Mouse (Mus musculus) hindbrain, embryonic 11.5 days (tissue): ENCODE data around the gene AC109138.7. TPM values are rescaled to one million over a fixed set of nuclear protein-coding genes. Genes with fewer than 3 reads are reported as not detected.

ENCODE experiments used
- ATAC-seq: fragments of 200-750 bp; cut with Nextera tagmentation; 2 replicates; pipeline ENCODE4 v1.8.0; 2017; ENCODE audit warnings: mild to moderate bottlenecking, moderate TSS enrichment, moderate library complexity; ENCODE audit not compliant: low FRiP score
- DNase-seq: peaks from one replicate; pipeline ENCODE4 v3.0.0-alpha.2; 2015; ENCODE audit warnings: low spot score
- H3K27ac ChIP-seq: fragments of 300-500 bp; sonication (generic); 2 replicates; pipeline ENCODE4 v1.5.1; 2014; ENCODE audit warnings: mild to moderate bottlenecking, low read depth, low read length
- H3K27me3 ChIP-seq: fragments of 300-500 bp; sonication (generic); 2 replicates; pipeline ENCODE4 v1.6.1; 2014; ENCODE audit warnings: mild to moderate bottlenecking, low read length, moderate library complexity, mixed read lengths; ENCODE audit not compliant: control insufficient read depth, insufficient read depth
- H3K36me3 ChIP-seq: fragments of 300-500 bp; sonication (generic); 2 replicates; pipeline ENCODE4 v1.6.1; 2014; ENCODE audit warnings: mild to moderate bottlenecking, low read length, moderate library complexity, mixed read lengths; ENCODE audit not compliant: control insufficient read depth, insufficient read depth
- H3K4me1 ChIP-seq: fragments of 300-500 bp; sonication (generic); replicated peaks from 2 replicates; pipeline ENCODE4 v1.6.1; 2014; ENCODE audit warnings: low read length, mixed read lengths; ENCODE audit not compliant: control insufficient read depth, insufficient read depth
- H3K4me2 ChIP-seq: fragments of 300-500 bp; sonication (generic); replicated peaks from 2 replicates; pipeline ENCODE4 v1.6.1; 2014; ENCODE audit warnings: mild to moderate bottlenecking, low read depth, low read length
- H3K4me3 ChIP-seq: fragments of 300-500 bp; sonication (generic); 2 replicates; pipeline ENCODE4 v1.5.1; 2014; ENCODE audit warnings: low read depth, low read length
- H3K9ac ChIP-seq: fragments of 300-500 bp; sonication (generic); 2 replicates; pipeline ENCODE4 v1.6.1; 2014; ENCODE audit warnings: low read depth, low read length
- H3K9me3 ChIP-seq: fragments of 300-500 bp; sonication (generic); 2 replicates; pipeline ENCODE4 v1.6.1; 2016; ENCODE audit warnings: low read length; ENCODE audit not compliant: control insufficient read depth
- WGBS: fragments of 180-500 bp; shearing (Covaris S2); extraction: QIAGEN DNeasy Blood & Tissue Kit; methylation state at CpG from one replicate; pipeline ENCODE4 v1.1.7; 2014; 5-methylcytosine and 5-hydroxymethylcytosine counted together
- polyA plus RNA-seq: library from polyadenylated mRNA; unstranded; fragments of >200 nt; fragmentation: Nextera tagmentation; extraction: Ambion mirVana; gene quantifications from 2 replicates; pipeline ENCODE4 v1.2.1, GENCODE M21; 2014

Gene AC109138.7
- polyA plus RNA-seq, 1 experiment from 2014 or later = not detected

- no peaks in the 10 kb centered on the region for H3K36me3 ChIP-seq
- 61% methylated on average over 10 of the region's 11 CpGs for WGBS
Observed at GRCm38 (mm10) chr19:4172925-4173324, 41.2 kb upstream of the AC109138.7 start.

GRCm38 (mm10) chr19:4175368-4175947 lies 38.7 kb upstream of the AC109138.7 start, which contains the start of gene Carns1:
Gene Carns1 (minus strand): TSS chr19:4175479.
- ATAC-seq = no peak; the same call in 1 of the 2 replicates
- peak; percentile 43 for DNase-seq
- no peak within 1 kb of the TSS for H3K27ac ChIP-seq
- no peaks in the 10 kb centered on the region for H3K27me3 ChIP-seq
- H3K4me1 ChIP-seq = 0 out of 2 replicates have a peak, but pooled peaks cover 3% of the 10 kb centered on the region
- peak within 1 kb of the TSS; percentile 33 for H3K4me2 ChIP-seq
- no peaks in the 10 kb centered on the region for H3K9me3 ChIP-seq
- H3K36me3 ChIP-seq = no peaks in the 10 kb centered on the region
- 0 out of 2 replicates have a peak within 1 kb of the TSS, but pooled peaks have one; percentile 6 for H3K4me3 ChIP-seq
- peak within 1 kb of the TSS; percentile 17 for H3K9ac ChIP-seq
- 5% methylated on average over 11 of the region's 11 CpGs for WGBS

More at GRCm38 (mm10) chr19:4172925-4173324, 41.2 kb upstream of the AC109138.7 start:
- DNase-seq = no peak
- Histone ChIP-seq H3K9me3 (no peaks in the 10 kb centered on the region), H3K27ac (no peak overlapping the region), H3K4me1 (peaks cover 8% of the 10 kb centered on the region; the same call in 1 of the 2 replicates), H3K4me2 (no peak overlapping the region), H3K9ac (no peak overlapping the region), H3K4me3 (no peak overlapping the region), H3K27me3 (no peaks in the 10 kb centered on the region)
- no peak for ATAC-seq

- no peak overlapping the region for H3K4me2 ChIP-seq
- no peak for ATAC-seq
- H3K4me1 ChIP-seq = no peaks in the 10 kb centered on the region
- H3K9ac ChIP-seq = no peak overlapping the region
- no peak overlapping the region for H3K27ac ChIP-seq
- no peaks in the 10 kb centered on the region for H3K27me3 ChIP-seq
- 87% methylated on average over 7 of the region's 7 CpGs for WGBS
- no peaks in the 10 kb centered on the region for H3K9me3 ChIP-seq
- H3K4me3 ChIP-seq = no peak overlapping the region
- H3K36me3 ChIP-seq = no peaks in the 10 kb centered on the region
- DNase-seq = no peak
Observed at GRCm38 (mm10) chr19:4180411-4180810, 33.7 kb upstream of the AC109138.7 start.

GRCm38 (mm10) chr19:4181892-4182291 lies 32.3 kb upstream of the AC109138.7 start:
- Histone ChIP-seq H3K4me2 (no peak overlapping the region), H3K9ac (no peak overlapping the region), H3K27me3 (no peaks in the 10 kb centered on the region), H3K27ac (no peak overlapping the region), H3K9me3 (no peaks in the 10 kb centered on the region), H3K36me3 (no peaks in the 10 kb centered on the region), H3K4me1 (no peaks in the 10 kb centered on the region), H3K4me3 (no peak overlapping the region)
- ATAC-seq = no peak
- peak; percentile 43 for DNase-seq
- 46% methylated on average over 3 of the region's 3 CpGs for WGBS

- no peak overlapping the region for H3K9ac ChIP-seq
- no peak overlapping the region for H3K27ac ChIP-seq
- DNase-seq (no peak), ATAC-seq (no peak)
- no peak overlapping the region for H3K4me2 ChIP-seq
- no peaks in the 10 kb centered on the region for H3K27me3 ChIP-seq
- no peaks in the 10 kb centered on the region for H3K36me3 ChIP-seq
- H3K4me3 ChIP-seq = no peak overlapping the region
- WGBS = 67% methylated on average over 2 of the region's 2 CpGs
- H3K4me1 ChIP-seq = no peaks in the 10 kb centered on the region
- H3K9me3 ChIP-seq = no peaks in the 10 kb centered on the region
Observed at GRCm38 (mm10) chr19:4183689-4184088, 30.5 kb upstream of the AC109138.7 start.

GRCm38 (mm10) chr19:4184976-4185975 lies 28.9 kb upstream of the AC109138.7 start:
- no peaks in the 10 kb centered on the region for H3K27me3 ChIP-seq
- no peak overlapping the region for H3K27ac ChIP-seq
- no peak overlapping the region for H3K4me2 ChIP-seq
- no peak overlapping the region for H3K4me3 ChIP-seq
- no peaks in the 10 kb centered on the region for H3K9me3 ChIP-seq
- no peak overlapping the region for H3K9ac ChIP-seq
- H3K36me3 ChIP-seq = no peaks in the 10 kb centered on the region
- DNase-seq (no peak), ATAC-seq (no peak)
- WGBS = 59% methylated on average over 15 of the region's 15 CpGs
- no peaks in the 10 kb centered on the region for H3K4me1 ChIP-seq

GRCm38 (mm10) chr19:4187303-4187702 lies 26.9 kb upstream of the AC109138.7 start:
- 80% methylated on average over 3 of the region's 3 CpGs for WGBS

GRCm38 (mm10) chr19:4189051-4189620 lies 25.0 kb upstream of the AC109138.7 start:
- no peak overlapping the region for H3K4me3 ChIP-seq
- H3K4me1 ChIP-seq = peaks cover 5% of the 10 kb centered on the region; the same call in 1 of the 2 replicates
- no peak overlapping the region for H3K9ac ChIP-seq
- no peaks in the 10 kb centered on the region for H3K9me3 ChIP-seq
- peaks cover 2% of the 10 kb centered on the region; the same call in 1 of the 2 replicates for H3K36me3 ChIP-seq
- DNase-seq (no peak), ATAC-seq (no peak)
- WGBS = 86% methylated on average over 12 of the region's 12 CpGs
- no peak overlapping the region for H3K4me2 ChIP-seq
- no peak overlapping the region for H3K27ac ChIP-seq
- no peaks in the 10 kb centered on the region for H3K27me3 ChIP-seq

More at GRCm38 (mm10) chr19:4187303-4187702, 26.9 kb upstream of the AC109138.7 start:
- Histone ChIP-seq H3K4me1 (no peaks in the 10 kb centered on the region), H3K4me3 (no peak overlapping the region), H3K27me3 (no peaks in the 10 kb centered on the region), H3K4me2 (no peak overlapping the region), H3K27ac (no peak overlapping the region), H3K36me3 (no peaks in the 10 kb centered on the region), H3K9ac (no peak overlapping the region), H3K9me3 (no peaks in the 10 kb centered on the region)
- ATAC-seq (no peak), DNase-seq (no peak)
